Mouse (Mus musculus): ENCODE measurements around the gene Trpc1. TPM values are rescaled to one million over a fixed set of nuclear protein-coding genes. Genes with fewer than 3 reads are reported as not detected.

Gene Trpc1
- polyA plus RNA-seq, 1 experiment from 2014 or later, result 0.75 TPM

DNA sequence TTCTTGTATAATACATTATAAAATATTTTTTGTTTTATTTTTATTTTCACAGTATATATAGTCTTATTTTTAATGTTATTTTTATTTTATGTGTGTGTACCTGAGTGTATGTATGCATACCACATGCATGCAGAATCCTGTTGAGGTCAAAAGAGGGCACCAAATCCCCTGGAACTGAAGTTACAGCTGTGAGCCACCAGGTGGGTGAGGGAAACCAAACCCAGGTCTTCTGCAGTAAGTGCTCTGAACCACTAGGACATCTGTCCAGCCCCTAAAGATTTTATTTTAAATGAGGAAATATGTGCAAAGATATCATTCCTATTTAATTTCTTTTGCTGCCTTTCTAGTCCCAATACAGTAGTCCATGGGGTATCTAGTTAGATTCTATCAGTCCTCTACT lies 41.2 kb downstream of the Trpc1 start:
- H3K9ac ChIP-seq (ENCODE audit: low read depth, low read length), result no peak overlapping the region
- H3K9me3 ChIP-seq (ENCODE audit: control insufficient read depth, low read length), result no peaks in the 10 kb centered on the region
- H3K36me3 ChIP-seq (ENCODE audit: control insufficient read depth, insufficient read depth, low read length), result no peaks in the 10 kb centered on the region
- no peaks in the 10 kb centered on the region for H3K27me3 ChIP-seq (replicated peaks; ENCODE audit: control insufficient read depth, insufficient read depth, low read length)
- no peaks in the 10 kb centered on the region for H3K4me1 ChIP-seq (ENCODE audit: control insufficient read depth, insufficient read depth, low read length)
- no peak overlapping the region for H3K4me2 ChIP-seq (ENCODE audit: low read depth, low read length)
- H3K4me3 ChIP-seq (ENCODE audit: low read length), result no peak overlapping the region
- H3K27ac ChIP-seq (ENCODE audit: low read length), result no peak overlapping the region
- no peak for ATAC-seq

DNA sequence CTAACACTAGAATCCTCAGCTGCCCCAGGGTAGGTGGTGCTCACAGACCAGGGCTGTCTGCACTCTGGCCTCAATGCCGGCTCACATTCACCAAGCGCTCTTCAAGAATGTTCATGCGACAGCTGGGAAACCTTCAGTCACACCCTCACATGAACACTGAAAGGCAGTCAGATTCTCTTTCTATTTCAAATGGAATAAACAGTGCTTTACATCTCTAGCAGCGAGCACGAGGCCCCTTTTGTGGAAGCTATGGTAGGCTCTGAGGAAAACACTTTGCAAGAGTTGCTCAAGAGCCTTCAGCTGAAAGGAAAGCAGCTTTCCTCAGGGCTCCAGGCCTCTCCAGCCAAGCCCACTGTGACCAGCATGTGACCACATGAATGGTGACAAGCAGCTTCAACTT lies 44.8 kb downstream of the Trpc1 start:
- ATAC-seq, result no peak

DNA sequence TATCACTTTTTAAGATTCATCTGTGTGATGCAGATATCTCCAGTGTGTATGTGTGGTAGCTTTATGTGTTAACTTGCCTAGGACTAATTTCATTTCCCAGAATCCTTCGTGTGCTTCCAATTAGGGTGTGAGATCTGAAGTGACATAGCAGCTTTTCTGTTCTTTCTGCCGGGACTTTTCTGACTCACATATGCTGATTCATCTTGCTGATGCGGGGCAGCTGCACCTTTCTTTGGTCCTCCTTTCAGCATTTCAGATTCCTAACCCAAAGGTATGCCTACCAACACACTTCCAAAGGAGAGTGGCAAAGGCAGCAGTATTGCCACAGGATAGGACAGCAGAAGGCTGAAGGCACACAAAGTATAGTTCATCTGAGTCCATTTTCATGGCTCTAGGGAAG lies 46.1 kb downstream of the Trpc1 start:
- no peaks in the 10 kb centered on the region for H3K36me3 ChIP-seq (ENCODE audit: control insufficient read depth, insufficient read depth, low read length)
- H3K4me1 ChIP-seq (ENCODE audit: control insufficient read depth, insufficient read depth, low read length), result no peaks in the 10 kb centered on the region
- no peak overlapping the region for H3K4me2 ChIP-seq (ENCODE audit: low read depth, low read length)
- no peak overlapping the region for H3K27ac ChIP-seq (ENCODE audit: low read length)
- ATAC-seq, result no peak
- 84% methylated on average over 3 of the region's 3 CpGs for WGBS
- no peaks in the 10 kb centered on the region for H3K9me3 ChIP-seq (ENCODE audit: control insufficient read depth, low read length)
- no peak overlapping the region for H3K9ac ChIP-seq (ENCODE audit: low read depth, low read length)
- no peaks in the 10 kb centered on the region for H3K27me3 ChIP-seq (replicated peaks; ENCODE audit: control insufficient read depth, insufficient read depth, low read length)
- no peak overlapping the region for H3K4me3 ChIP-seq (ENCODE audit: low read length)

More for the DNA sequence above, 44.8 kb downstream of the Trpc1 start:
- Histone ChIP-seq H3K4me1 (ENCODE audit: control insufficient read depth, insufficient read depth, low read length) (no peaks in the 10 kb centered on the region), H3K27me3 (replicated peaks; ENCODE audit: control insufficient read depth, insufficient read depth, low read length) (no peaks in the 10 kb centered on the region), H3K9ac (ENCODE audit: low read depth, low read length) (no peak overlapping the region), H3K27ac (ENCODE audit: low read length) (no peak overlapping the region), H3K9me3 (ENCODE audit: control insufficient read depth, low read length) (no peaks in the 10 kb centered on the region), H3K36me3 (ENCODE audit: control insufficient read depth, insufficient read depth, low read length) (no peaks in the 10 kb centered on the region), H3K4me2 (ENCODE audit: low read depth, low read length) (no peak overlapping the region), H3K4me3 (ENCODE audit: low read length) (no peak overlapping the region)
- WGBS, result 82% methylated on average over 5 of the region's 5 CpGs

DNA sequence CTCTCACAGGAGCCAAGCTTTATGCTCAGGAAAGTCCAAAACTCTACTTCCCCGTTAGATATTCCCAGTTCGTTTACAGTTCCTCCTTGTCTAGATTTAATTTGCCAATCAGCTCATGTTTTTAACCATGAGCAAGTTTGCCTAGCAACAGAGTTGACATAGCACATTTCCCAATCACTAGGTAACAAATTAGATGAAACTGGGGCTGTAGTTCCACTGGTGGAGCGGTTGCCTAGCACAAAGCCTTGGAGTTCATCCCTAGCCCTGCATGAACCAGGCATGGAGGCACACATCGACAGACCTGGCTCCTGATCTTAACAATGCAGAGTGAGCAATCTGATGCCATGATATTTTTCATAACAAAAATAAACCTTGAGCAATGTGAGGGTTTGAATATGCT lies 50.9 kb downstream of the Trpc1 start:
- H3K9me3 ChIP-seq (ENCODE audit: control insufficient read depth, low read length), result no peaks in the 10 kb centered on the region
- no peak overlapping the region for H3K4me2 ChIP-seq (ENCODE audit: low read depth, low read length)
- H3K27ac ChIP-seq (ENCODE audit: low read length), result no peak overlapping the region
- H3K36me3 ChIP-seq (ENCODE audit: control insufficient read depth, insufficient read depth, low read length), result no peaks in the 10 kb centered on the region
- no peak overlapping the region for H3K4me3 ChIP-seq (ENCODE audit: low read length)
- WGBS, result 59% methylated on average over 4 of the region's 4 CpGs
- no peak overlapping the region for H3K9ac ChIP-seq (ENCODE audit: low read depth, low read length)
- no peaks in the 10 kb centered on the region for H3K27me3 ChIP-seq (replicated peaks; ENCODE audit: control insufficient read depth, insufficient read depth, low read length)
- no peaks in the 10 kb centered on the region for H3K4me1 ChIP-seq (ENCODE audit: control insufficient read depth, insufficient read depth, low read length)
- no peak for ATAC-seq

DNA sequence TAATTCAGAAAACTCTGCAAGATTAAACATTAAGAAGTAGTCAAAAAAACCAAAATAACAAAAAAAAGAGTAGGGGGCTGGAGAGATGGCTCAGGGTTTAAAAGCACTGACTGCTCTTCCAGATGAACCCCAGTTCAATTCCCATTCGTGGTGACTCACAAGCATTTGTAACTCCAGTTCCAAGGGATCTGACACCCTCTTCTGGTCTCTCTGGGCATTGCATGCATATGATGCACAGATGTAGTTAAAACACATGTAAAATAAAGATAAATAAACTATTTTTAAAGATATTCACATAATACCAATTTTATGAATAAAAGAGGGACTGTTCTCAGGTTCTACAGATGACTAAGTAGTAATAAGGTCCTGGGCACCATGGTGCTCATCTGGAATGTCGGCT lies 52.4 kb downstream of the Trpc1 start:
- Histone ChIP-seq H3K4me2 (ENCODE audit: low read depth, low read length) (no peak overlapping the region), H3K27me3 (replicated peaks; ENCODE audit: control insufficient read depth, insufficient read depth, low read length) (no peaks in the 10 kb centered on the region), H3K9me3 (ENCODE audit: control insufficient read depth, low read length) (no peaks in the 10 kb centered on the region), H3K9ac (ENCODE audit: low read depth, low read length) (no peak overlapping the region), H3K4me1 (ENCODE audit: control insufficient read depth, insufficient read depth, low read length) (no peaks in the 10 kb centered on the region), H3K36me3 (ENCODE audit: control insufficient read depth, insufficient read depth, low read length) (no peaks in the 10 kb centered on the region), H3K4me3 (ENCODE audit: low read length) (no peak overlapping the region), H3K27ac (ENCODE audit: low read length) (no peak overlapping the region)
- no peak for ATAC-seq
- 62% methylated on average over 2 of the region's 2 CpGs for WGBS

DNA sequence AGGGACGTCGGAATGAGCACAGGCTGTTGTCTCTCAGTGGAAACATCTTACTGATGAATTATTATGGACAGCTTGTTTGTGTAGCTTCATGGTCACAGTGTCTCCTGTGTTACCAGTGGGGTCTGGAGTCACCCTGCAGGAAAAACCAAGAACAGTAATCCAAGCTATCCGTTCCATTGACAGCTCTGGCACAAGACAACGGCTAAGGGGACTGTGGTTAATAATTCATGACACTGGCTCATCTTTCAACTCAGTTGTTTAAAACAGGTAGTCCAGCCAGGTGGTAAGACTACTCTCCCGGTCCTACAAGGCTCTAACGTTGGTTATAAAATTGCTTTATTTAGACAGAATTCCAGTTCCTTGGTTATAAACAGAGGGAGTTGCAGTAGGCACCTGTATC lies 53.6 kb downstream of the Trpc1 start:
- ATAC-seq, result no peak
- no peaks in the 10 kb centered on the region for H3K4me1 ChIP-seq (ENCODE audit: control insufficient read depth, insufficient read depth, low read length)
- no peak overlapping the region for H3K9ac ChIP-seq (ENCODE audit: low read depth, low read length)
- H3K9me3 ChIP-seq (ENCODE audit: control insufficient read depth, low read length), result no peaks in the 10 kb centered on the region
- no peak overlapping the region for H3K4me2 ChIP-seq (ENCODE audit: low read depth, low read length)
- no peak overlapping the region for H3K4me3 ChIP-seq (ENCODE audit: low read length)
- WGBS, result 43% methylated on average over 6 of the region's 6 CpGs
- H3K27ac ChIP-seq (ENCODE audit: low read length), result no peak overlapping the region
- no peaks in the 10 kb centered on the region for H3K36me3 ChIP-seq (ENCODE audit: control insufficient read depth, insufficient read depth, low read length)
- H3K27me3 ChIP-seq (replicated peaks; ENCODE audit: control insufficient read depth, insufficient read depth, low read length), result no peaks in the 10 kb centered on the region

DNA sequence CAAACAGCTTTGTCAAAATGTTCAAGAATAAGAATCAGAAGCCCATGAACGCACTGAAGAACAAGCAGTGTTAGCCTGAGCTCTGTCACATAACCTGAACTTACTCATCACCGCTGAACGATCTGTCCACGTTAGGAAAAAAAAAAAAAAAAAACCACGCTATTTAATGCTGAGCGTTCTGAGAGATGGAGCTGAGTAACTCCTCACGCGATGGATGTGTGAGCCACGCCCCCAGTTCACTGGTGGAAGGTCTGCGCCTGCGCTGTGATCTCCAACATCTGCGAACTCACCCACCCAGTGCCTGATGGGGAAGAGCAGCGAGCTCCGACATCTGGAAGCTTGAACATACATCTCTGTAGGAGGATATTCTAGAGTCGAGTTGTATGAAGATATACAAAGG lies 55.2 kb downstream of the Trpc1 start:
- H3K36me3 ChIP-seq (ENCODE audit: control insufficient read depth, insufficient read depth, low read length), result no peaks in the 10 kb centered on the region
- no peak overlapping the region for H3K9ac ChIP-seq (ENCODE audit: low read depth, low read length)
- 77% methylated on average over 15 of the region's 15 CpGs for WGBS
- no peaks in the 10 kb centered on the region for H3K9me3 ChIP-seq (ENCODE audit: control insufficient read depth, low read length)
- H3K4me1 ChIP-seq (ENCODE audit: control insufficient read depth, insufficient read depth, low read length), result no peaks in the 10 kb centered on the region
- no peaks in the 10 kb centered on the region for H3K27me3 ChIP-seq (replicated peaks; ENCODE audit: control insufficient read depth, insufficient read depth, low read length)
- no peak overlapping the region for H3K4me3 ChIP-seq (ENCODE audit: low read length)
- no peak for ATAC-seq
- no peak overlapping the region for H3K27ac ChIP-seq (ENCODE audit: low read length)
- H3K4me2 ChIP-seq (ENCODE audit: low read depth, low read length), result no peak overlapping the region

DNA sequence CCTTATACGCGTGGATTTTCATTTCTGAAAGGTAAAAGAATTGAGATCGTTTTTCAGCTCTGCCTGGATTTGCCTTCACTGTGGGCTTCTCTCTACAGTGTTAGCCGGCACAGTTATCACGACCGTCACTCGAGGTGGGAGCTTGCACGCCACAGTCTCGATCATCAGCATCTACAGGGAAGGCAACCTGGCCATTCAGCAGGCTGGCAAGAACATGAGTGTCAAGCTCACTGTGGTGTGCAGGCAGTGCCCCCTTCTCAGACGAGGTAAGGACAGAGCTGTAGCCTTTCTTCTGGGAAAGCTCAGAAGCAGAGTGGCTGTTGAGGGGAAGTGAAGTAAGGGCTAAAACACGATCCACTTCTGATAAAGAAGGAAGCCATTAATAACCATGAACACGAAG lies 55.6 kb downstream of the Trpc1 start:
- no peak for ATAC-seq
- Histone ChIP-seq H3K36me3 (ENCODE audit: control insufficient read depth, insufficient read depth, low read length) (no peaks in the 10 kb centered on the region), H3K27me3 (replicated peaks; ENCODE audit: control insufficient read depth, insufficient read depth, low read length) (no peaks in the 10 kb centered on the region)

DNA sequence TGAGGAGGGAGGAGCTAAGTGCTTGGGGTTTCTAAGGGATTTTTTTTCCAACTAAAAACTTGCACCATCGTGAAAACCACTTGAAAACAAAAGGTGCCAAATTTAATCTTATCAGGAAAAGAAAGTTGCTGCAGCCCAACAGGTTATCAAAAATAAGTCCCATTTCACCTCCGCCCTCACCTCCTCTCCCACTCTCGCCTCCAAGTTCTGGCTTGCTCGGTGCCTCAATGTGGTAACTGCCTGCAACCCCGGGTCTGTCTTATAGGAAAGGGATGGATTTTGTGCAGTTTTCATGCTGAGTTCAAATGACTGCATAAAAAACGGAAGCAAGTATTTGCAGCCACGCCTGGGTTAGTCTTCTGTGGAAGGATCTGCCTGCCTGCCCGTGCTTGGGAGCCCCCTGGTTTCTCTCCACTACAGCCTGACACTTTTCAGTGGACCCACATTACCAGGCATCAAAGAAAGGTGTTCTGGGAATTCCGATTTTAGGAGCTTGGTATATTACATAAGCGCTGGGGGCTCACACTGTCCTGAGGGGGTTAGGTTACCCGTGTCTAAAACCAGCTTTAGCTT lies 56.6 kb downstream of the Trpc1 start:
- Histone ChIP-seq H3K4me1 (ENCODE audit: control insufficient read depth, insufficient read depth, low read length) (no peaks in the 10 kb centered on the region), H3K4me3 (ENCODE audit: low read length) (no peak overlapping the region), H3K27me3 (replicated peaks; ENCODE audit: control insufficient read depth, insufficient read depth, low read length) (no peaks in the 10 kb centered on the region), H3K36me3 (ENCODE audit: control insufficient read depth, insufficient read depth, low read length) (no peaks in the 10 kb centered on the region), H3K27ac (ENCODE audit: low read length) (no peak overlapping the region), H3K9ac (ENCODE audit: low read depth, low read length) (no peak overlapping the region), H3K4me2 (ENCODE audit: low read depth, low read length) (no peak overlapping the region), H3K9me3 (ENCODE audit: control insufficient read depth, low read length) (no peaks in the 10 kb centered on the region)
- 78% methylated on average over 11 of the region's 11 CpGs for WGBS
- ATAC-seq, result no peak

More for the DNA sequence above, 55.6 kb downstream of the Trpc1 start:
- no peak overlapping the region for H3K27ac ChIP-seq (ENCODE audit: low read length)
- WGBS, result 72% methylated on average over 12 of the region's 12 CpGs
- H3K4me2 ChIP-seq (ENCODE audit: low read depth, low read length), result no peak overlapping the region
- no peaks in the 10 kb centered on the region for H3K4me1 ChIP-seq (ENCODE audit: control insufficient read depth, insufficient read depth, low read length)
- H3K9ac ChIP-seq (ENCODE audit: low read depth, low read length), result no peak overlapping the region
- H3K9me3 ChIP-seq (ENCODE audit: control insufficient read depth, low read length), result no peaks in the 10 kb centered on the region
- H3K4me3 ChIP-seq (ENCODE audit: low read length), result no peak overlapping the region

DNA sequence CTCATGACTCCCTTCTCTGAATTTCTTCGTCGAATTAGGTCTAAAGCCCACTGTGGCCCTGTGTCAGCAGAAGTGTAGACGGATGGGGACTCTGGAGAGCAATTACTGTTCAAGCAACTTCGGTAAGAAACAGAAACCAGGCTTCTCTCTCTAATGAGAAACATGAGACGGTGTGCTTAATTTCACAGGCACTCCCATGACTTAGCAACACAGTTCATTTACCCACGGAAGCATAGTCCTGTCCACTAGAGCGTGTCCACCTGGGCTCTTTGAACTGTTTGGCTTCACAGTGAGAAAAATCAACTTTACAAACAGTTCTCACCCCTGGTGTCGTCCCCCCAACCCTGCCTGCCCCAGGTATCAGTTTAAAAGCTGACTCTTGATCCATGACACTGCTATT lies 57.4 kb downstream of the Trpc1 start:
- Histone ChIP-seq H3K9me3 (ENCODE audit: control insufficient read depth, low read length) (no peaks in the 10 kb centered on the region), H3K27ac (ENCODE audit: low read length) (no peak overlapping the region), H3K27me3 (replicated peaks; ENCODE audit: control insufficient read depth, insufficient read depth, low read length) (no peaks in the 10 kb centered on the region), H3K4me2 (ENCODE audit: low read depth, low read length) (no peak overlapping the region), H3K36me3 (ENCODE audit: control insufficient read depth, insufficient read depth, low read length) (no peaks in the 10 kb centered on the region), H3K9ac (ENCODE audit: low read depth, low read length) (no peak overlapping the region), H3K4me1 (ENCODE audit: control insufficient read depth, insufficient read depth, low read length) (no peaks in the 10 kb centered on the region), H3K4me3 (ENCODE audit: low read length) (no peak overlapping the region)
- no peak for ATAC-seq
- WGBS, result 70% methylated on average over 8 of the region's 8 CpGs
